Mouse (Mus musculus): ENCODE data around the gene Cd70. TPM values are rescaled to one million over a fixed set of nuclear protein-coding genes. Genes with fewer than 3 reads are reported as not detected.
"Not testable (repeated sequence)": the region's sequence is repeated elsewhere in the genome, so short reads cannot be mapped to it uniquely, and the experiment has no call there.

Gene Cd70
- total RNA-seq, 2 experiments from 2014 or later: not detected

DNA sequence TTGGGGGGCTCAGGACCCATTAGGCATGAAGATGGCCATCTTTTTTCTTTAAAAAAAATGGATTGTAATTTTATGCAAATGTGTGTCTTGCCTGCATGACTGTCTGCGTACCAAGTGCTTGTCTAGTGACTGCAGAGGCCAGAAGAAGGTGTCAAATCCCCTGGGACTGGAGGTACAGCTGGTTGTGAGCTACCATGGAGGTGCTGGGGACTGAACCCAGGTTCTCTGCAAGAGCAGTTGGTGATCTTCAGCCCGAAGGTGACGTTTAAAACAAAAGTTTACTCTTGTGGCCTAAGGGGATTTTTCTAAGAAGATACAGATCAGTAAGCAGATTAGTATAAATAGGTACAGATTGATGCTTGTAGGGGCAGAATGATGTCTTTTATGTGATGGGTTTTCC is 13.9 kb downstream of the Cd70 start:
- no peak for DNase-seq
- intact Hi-C loops (cut with DNase I): no loop called here

DNA sequence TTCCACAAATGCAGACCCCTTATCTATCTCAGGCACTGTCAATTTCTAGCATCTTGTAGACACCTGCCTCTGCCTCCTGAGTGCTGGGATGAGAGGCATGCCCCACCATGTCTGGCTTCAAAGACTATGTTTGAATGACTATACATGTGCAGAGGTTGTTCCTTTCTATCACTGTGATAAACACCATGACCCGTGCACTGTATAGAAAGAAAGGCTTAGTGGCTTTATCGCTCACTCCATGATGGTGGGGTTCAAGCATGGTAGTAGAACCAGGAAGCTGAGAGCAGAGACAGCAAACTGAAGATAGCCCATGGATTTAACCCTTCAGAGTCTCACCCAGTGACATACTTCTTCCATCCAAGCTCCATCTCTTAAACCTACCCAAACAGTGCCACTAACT is 14.9 kb downstream of the Cd70 start:
- intact Hi-C loops (cut with DNase I): no loop called here
- no peak for DNase-seq

DNA sequence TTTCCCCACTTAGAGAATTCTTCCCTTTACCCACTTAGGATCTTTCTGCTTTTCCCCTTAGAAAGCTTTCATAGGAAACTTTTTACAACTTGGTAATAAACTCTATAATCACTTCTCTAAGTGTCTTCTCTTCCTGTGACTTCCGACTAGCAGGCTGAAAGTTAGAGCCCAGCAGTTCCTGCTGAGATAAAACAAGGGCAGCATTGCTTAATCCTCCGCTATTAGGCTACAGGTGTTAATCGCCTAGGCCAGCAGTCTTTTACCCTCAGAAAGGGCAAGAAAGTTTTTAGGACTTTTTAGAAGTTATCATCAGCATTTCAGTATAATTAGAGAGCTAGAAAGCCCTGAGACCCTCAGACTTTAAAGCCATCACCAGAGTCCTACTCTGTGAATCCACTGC is 15.6 kb downstream of the Cd70 start:
- intact Hi-C loops (cut with DNase I); DNase-seq: not testable (repeated sequence)

DNA sequence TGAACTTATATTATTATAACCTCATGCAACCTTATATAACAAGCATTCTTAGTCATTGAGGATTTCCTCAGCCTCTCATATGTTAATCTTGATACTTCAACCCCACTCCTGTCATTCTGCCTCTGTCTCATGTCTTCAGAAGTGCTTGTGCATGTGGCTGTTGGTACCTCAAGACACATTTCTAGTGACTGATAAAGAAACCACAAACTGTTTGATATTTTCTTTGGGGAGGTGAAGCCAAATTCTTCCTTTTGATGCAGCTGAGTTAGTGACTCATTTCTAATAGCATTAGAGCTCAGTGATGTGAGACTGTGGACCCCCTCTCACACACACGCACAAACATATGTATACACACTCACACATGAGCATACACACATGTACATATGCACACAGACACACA is 17.8 kb downstream of the Cd70 start:
- intact Hi-C loops (cut with DNase I): no loop called here
- DNase-seq: no peak

DNA sequence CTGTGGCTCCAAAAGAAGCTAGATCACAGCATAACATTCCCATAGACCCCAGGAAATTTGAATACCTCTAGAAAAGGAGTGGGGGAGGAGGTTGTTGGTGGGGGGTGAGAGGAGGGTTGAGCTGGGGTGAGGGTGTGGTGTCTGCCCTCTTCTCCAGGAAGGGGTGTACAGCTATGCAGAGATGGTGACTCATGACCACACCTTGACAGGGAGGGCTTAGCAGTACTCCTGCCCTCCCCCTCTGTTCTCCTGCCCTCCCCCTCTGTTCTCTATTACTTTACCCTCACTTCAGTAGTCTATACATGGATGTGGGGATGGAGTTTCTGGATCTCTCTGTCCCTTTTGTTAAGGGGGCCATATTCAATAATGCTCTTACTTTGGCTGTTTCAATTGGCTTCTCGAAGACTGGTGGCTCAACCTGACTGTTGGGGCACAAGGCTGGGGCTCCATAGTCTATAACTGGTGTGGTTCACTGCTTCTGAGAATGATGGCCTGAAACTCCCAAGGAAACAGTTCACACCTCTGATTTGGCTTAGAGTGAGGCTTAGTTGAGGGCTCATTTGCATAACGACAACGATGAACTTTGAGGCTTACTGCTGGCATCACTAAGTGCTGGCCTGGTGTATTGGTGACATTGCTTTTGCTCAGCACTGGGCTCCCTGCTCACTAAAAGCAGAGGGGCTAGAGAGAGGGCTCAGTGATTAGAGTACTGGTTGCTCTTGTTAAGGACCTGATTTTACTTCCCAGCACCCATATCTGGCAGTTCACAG is 23.5 kb downstream of the Cd70 start:
- DNase-seq: no peak
- intact Hi-C loops (cut with DNase I): no loop called here

DNA sequence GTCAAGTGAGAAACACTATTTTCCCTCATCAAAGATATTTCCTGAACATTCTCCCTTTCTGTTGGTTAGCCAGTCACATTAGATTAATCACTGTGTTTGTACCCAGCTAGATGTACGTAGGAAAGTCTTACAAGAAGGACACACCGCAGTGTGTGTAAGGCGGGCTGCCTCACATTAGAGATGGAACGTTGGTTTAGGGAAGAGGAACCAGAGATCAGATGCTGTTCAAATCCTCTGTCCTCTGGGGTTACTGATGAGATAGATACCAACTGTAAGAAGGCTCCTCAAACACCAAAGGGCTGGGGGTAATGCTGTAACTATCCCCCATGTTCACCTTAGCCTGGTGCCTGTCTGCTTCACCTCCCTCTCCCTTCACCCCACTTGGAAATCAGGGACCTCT is 24.8 kb downstream of the Cd70 start:
- intact Hi-C loops (cut with DNase I): no loop called here
- no peak for DNase-seq

DNA sequence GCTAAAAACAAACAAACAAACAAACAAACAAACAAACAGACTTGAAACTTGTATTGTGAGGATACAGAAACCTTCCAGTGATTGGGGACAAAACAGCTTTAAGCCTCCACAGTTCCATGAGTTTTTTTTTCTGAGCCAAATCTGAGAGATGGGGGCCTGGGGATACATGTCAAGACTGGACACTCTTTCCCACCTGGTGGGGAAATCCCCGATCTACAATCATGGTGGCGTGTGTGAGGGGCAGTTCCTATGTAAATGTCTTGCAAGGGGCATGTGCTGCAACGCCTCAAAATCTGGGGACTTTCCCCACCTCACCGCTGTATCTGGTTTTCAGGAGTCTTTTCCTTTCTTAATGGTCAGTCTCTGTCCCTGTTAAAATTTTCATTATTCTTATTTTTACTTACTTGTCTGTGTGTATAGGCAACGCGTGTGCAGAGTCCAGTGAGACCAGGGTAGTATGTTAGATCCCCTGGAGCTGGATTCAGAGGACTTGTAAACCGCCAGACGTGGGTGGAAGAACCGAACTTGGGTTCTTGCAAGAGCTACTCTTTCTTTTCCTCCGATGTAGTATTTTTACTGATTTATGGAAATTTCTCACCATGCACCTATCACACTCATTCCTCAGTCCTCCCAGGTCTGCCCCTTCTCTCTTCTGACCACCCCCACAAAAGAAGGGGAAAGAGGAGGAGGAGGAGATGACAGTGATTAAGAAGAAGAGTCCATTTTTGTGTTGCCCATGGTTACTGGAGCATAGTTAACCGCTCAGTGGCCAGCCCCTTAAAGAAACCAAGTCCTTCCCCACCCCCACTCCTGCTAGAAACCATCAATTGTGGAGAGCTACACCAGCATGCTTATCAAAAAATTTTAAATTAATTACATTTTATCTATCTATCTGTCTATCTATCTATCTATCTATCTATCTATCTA is 26.1 kb downstream of the Cd70 start:
- no peak for DNase-seq
- intact Hi-C loops (cut with DNase I): no loop called here

DNA sequence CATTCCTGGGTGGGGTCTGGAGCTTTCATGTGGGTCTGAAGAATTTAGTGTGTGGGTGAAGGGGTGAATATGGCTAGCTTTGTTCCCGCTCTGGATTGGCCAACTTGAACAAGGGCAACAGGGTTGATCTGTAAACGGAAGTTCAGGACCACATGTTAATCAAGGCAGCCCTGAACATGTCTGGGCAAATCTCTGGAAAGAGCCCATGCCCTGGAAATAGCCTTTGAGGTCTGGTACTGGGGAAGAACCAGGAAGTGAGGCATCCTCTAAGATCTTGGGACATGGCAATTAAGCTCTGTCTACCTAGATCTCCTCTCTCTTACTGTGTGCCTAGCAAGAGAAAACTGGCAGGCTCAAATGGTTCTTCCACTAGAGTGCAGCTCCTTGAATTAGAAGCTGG is 27.7 kb downstream of the Cd70 start:
- intact Hi-C loops (cut with DNase I): no loop called here
- no peak for DNase-seq

DNA sequence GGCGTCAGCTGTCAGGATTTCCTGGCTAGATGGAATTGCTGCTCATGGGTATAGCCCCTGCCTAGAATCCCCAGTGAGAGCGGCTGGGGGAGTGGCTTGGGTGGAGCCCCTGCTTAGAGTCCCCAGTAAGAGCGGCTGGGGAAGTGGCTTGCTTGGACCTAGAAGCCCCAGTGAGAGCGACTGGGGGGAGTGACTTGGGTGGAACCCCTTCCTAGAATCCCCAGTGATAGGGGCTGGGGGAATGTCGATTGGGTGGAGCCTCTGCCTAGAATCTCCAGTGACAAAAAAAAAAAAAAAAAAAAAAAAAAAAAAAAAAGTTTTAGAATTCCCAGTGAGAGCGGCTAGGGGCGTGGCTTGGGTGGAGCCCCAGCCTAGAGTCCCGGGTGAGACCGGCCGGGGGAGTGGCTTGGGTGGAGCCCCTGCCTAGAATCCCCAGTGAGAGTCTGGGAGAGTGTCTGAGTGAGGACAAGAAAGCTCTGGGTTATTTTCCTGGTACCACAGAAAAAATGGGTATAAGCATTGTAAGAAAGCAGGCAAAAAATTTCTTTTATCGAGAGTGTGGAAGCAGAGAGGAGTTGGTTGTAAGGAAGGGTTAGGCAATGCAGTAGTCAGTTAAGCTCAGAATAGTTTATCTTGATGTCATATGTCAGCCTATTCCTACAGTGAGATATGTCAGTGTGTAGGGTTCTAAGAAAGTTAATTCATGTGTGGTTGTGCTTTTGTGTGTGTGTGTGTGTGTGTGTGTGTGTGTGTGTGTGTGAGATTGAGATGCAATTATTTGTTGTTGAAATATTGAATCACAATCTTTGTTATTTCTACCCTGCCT is 30.8 kb downstream of the Cd70 start:
- DNase-seq: no peak
- intact Hi-C loops (cut with DNase I): no loop called here

DNA sequence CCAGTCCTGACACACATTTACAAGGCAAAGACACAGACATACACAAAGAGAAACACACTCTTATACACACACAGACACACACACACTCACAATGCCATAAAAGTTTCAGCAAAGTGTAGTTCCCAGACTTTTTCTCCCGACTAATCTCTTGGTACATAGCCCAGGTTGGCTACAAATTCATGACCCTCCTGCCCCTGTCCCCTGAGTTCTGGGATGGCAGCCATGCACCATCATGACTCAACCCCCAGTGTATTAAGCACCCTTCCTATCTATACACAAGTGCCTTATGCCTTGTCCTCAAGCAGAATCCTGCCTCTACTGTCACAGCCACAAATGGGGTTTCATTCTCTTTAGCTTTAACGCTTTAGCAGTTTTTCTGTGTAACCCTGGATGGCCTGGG is 32.8 kb downstream of the Cd70 start:
- intact Hi-C loops (cut with DNase I): no loop called here
- no peak for DNase-seq

DNA sequence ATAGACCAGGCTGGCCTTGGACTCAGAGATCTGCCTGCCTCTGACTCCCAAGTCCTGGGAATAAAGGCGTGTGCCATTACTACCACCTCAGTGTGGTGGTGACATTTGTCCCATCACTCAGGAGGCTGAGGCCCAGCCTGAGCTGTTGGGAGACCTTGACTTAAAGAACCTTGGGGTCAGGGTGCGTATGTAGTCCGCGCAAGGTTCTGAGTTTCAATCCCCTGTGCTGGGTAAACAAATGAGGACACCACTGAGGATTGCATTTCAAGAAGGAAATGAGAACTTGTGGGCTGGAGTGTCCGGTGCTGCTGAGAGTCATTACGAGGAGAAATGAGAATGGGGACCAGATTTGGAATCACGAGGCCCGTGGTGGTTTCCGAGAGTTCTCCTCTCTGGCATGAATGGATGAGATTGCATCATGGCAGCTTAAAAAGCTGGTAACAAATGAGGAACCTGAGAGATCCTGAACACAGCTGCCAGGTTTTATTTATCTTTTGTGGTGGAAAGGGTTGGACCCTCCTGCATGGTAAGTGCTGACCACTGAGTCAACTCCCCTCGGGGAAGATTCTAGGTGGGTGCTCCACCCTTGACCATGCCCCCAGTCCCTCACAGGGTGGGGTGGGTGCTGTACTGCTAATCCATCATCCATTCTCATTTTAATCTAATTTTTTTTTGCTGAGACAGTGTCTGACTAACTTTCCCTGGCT is 36.7 kb downstream of the Cd70 start:
- intact Hi-C loops (cut with DNase I): no loop called here

DNA sequence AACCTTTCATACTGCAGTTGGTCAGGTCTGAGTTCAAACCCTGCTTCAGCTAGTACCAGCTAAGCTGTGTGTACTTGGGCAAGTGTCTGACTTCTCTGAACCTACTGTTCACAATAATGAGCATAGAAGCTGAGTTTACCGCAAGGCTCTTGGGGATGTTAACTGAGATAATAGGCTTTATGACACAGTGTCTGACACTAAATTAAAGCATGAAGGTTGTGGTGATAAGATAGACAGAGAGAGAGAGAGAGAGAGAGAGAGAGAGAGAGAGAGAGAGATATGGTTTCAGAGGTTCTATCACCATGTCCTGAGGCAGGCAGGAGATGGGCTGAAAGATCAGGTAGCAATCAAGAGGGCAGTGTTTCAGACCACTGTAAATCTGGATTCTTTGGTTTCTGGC is 39.6 kb downstream of the Cd70 start:
- intact Hi-C loops (cut with DNase I): no loop called here
- DNase-seq: no peak

More for the DNA sequence above, 36.7 kb downstream of the Cd70 start:
- DNase-seq: no peak

DNA sequence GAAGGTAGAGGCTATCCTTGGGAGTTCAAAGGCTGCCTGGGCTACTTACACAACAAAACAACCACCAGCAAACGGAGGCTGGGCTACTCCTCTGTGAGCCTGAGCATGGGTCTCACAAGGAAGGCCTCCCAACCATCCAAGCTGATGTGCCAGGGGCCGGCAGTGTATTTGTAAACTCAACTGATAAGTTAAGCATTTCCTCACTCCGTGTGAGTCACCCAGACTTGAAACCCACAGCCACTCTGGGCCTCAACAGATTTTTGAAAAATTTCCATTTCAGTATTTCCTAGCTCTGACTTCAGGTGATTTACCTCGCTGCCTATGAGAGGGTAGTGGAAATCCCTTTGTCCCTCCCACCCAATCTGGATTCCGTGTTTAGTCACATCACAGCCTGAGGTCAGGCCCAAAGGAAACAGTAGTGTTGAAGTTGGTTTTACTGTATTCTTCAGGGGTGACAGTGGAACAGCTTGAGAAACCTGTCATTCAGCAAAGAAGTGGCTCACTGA is 40.9 kb downstream of the Cd70 start:
- no peak for DNase-seq
- intact Hi-C loops (cut with DNase I): no loop called here

DNA sequence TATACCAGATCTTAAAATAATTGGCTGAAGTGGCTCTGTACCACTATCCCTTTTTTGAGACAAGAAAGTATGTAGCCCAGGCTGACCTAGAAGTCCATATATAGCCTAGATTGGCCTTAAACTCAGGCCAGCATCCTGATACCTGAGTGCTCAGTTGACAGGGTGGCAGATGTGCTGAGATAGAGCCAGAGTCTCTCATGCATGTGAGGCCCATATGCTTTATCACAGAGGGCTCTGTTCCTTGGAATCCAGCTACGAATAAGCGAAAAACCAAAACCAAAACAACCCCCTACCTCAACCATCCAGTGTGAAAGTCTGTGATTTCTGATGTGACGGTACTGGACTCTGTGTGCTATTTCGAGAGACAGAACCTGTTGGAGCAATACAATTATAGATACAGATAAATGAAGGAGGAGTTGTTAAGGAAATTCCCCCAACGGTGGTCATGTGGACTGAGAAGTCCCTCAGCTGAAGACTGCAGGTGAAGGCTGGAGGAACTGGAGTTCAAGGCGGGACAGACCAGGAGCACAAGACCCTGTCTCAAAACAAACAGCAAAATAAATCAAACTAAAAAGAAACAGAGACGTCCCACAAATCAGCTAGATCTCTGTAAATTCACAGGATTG is 41.4 kb downstream of the Cd70 start:
- intact Hi-C loops (cut with DNase I): no loop called here
- no peak for DNase-seq

DNA sequence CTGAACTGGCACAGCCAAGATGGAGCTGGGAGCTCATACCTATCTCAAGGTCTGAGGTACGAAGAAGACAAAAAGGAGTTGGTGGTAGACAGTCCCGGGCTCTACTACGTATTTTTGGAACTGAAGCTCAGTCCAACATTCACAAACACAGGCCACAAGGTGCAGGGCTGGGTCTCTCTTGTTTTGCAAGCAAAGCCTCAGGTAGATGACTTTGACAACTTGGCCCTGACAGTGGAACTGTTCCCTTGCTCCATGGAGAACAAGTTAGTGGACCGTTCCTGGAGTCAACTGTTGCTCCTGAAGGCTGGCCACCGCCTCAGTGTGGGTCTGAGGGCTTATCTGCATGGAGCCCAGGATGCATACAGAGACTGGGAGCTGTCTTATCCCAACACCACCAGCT is 42.5 kb downstream of the Cd70 start:
- intact Hi-C loops (cut with DNase I): no loop called here
- no peak for DNase-seq

DNA sequence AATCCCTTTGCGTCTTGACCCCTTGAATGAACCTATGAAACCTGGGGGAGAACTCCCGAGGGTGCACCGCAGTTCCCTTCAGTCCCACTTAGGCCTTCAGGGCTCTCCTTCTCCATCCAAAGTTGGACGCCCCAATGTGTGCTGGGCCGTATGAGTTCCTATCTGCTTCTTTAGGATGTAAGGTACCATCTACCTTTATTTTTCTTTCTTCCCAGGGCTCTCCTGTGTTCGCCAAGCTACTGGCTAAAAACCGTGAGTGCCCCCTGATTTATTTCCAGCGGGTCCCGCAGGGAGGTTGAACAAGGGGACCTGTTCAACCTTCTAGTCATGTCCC is 43.6 kb downstream of the Cd70 start:
- intact Hi-C loops (cut with DNase I): no loop called here
- DNase-seq: no peak

DNA sequence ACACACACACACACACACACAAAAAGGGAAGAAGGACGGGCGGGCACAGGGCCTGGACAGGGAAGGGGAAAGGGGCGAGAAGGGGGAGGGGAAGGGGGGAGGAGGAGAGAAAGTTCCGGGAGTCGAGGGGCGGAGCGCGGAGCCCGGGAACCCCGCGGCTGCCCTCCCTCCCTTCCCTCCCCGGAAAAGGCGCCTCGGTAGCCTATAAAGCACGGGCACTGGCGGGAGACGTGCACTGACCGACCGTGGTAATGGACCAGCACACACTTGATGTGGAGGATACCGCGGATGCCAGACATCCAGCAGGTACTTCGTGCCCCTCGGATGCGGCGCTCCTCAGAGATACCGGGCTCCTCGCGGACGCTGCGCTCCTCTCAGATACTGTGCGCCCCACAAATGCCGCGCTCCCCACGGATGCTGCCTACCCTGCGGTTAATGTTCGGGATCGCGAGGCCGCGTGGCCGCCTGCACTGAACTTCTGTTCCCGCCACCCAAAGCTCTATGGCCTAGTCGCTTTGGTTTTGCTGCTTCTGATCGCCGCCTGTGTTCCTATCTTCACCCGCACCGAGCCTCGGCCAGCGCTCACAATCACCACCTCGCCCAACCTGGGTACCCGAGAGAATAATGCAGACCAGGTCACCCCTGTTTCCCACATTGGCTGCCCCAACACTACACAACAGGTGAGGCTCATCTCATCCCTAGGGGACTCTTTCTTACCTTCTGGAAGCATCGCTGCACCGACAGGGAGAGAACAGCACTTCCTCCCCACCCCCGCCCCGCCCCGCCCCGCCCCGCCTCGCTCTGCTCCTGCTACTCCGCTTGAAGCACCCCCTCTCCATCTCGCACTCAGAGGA is 44.2 kb downstream of the Cd70 start, which contains the start of gene Tnfsf9:
Gene Tnfsf9 (plus strand): TSS at position 145 of the 854 bp plus-strand sequence.
- intact Hi-C loops (cut with DNase I): no loop called here
- peak; percentile 64 for DNase-seq

DNA sequence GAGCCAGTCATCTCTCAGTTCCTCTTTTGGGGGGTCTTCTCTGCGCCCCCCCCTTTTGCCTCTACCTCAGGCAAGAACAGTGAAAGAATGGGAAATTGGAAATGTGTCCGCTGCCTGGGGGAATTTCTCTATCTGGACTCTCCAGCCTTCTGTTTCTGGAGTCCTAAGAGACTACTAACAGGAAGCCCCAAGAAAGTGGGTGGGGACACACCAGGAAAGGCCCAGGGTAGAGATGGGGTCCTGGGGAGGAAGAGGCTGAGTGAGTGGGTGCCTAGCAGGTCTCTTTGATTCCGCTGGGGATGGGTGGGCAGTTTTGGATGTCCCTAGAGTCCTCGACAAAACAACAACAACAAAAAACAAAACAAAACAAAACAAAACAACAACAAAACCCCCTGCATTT is 45.1 kb downstream of the Cd70 start:
- no peak for DNase-seq
- intact Hi-C loops (cut with DNase I): no loop called here

DNA sequence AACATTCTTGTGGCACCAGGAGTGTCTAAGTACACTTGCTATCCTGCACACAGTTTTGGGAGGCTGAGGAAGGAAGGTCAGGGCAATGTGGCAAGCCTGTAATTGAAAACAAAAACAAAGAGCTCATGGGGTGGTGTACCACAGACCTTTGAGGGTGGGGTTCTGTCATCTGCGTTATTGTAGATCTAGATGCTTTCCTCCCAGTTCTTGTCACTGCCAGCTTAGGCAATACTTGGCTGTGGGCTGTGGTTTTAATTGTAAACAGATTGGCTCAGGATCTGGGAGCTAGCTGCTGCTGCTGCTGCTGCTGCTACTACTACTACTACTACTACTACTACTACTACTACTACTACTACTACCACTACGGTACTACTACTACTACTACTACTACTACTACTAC is 47.3 kb downstream of the Cd70 start:
- DNase-seq: no peak
- intact Hi-C loops (cut with DNase I): no loop called here
